Mouse (Mus musculus): ENCODE data around the gene Vdr. TPM values are rescaled to one million over a fixed set of nuclear protein-coding genes. Genes with fewer than 3 reads are reported as not detected.
A peak's percentile ranks its signal among the peaks of the same experiment; 100 is the strongest.

Gene Vdr
- total RNA-seq, 2 experiments from 2014 or later = 6.3 to 21.2 TPM

- DNase-seq (ENCODE audit: low spot score in 2 of 2) = peak; percentile 80 to 83
Measured at GRCm38 (mm10) chr15:97849116-97849911, 61.1 kb downstream of the Vdr start.

GRCm38 (mm10) chr15:97847866-97848265, 62.6 kb downstream of the Vdr start:
- DNase-seq (ENCODE audit: low spot score in 2 of 2) = no peak

GRCm38 (mm10) chr15:97847285-97847684, 63.1 kb downstream of the Vdr start:
- no peak for DNase-seq (ENCODE audit: low spot score in 2 of 2)

- no peak for DNase-seq (ENCODE audit: low spot score in 2 of 2)
Measured at GRCm38 (mm10) chr15:97846121-97846882, 64.1 kb downstream of the Vdr start.

- no peak for DNase-seq (ENCODE audit: low spot score in 2 of 2)
Measured at GRCm38 (mm10) chr15:97844037-97845034, 66.1 kb downstream of the Vdr start, which contains the start of gene Hdac7. Hdac7 (minus strand) TSS chr15:97844502.

GRCm38 (mm10) chr15:97843247-97843651, 67.2 kb downstream of the Vdr start:
- no peak for DNase-seq (ENCODE audit: low spot score in 2 of 2)

GRCm38 (mm10) chr15:97842058-97842457, 68.4 kb downstream of the Vdr start:
- DNase-seq (ENCODE audit: low spot score in 2 of 2) = no peak

- DNase-seq (ENCODE audit: low spot score in 2 of 2) = no peak
Measured at GRCm38 (mm10) chr15:97841383-97841782, 69.0 kb downstream of the Vdr start.

- no peak for DNase-seq (ENCODE audit: low spot score in 2 of 2)
Measured at GRCm38 (mm10) chr15:97840781-97841180, 69.6 kb downstream of the Vdr start.

GRCm38 (mm10) chr15:97839991-97840455, 70.4 kb downstream of the Vdr start:
- peak in 1 of 2 experiments; percentile 51 for DNase-seq (ENCODE audit: low spot score in 2 of 2)

- no peak for DNase-seq (ENCODE audit: low spot score in 2 of 2)
Measured at GRCm38 (mm10) chr15:97839473-97839872, 71.0 kb downstream of the Vdr start.

GRCm38 (mm10) chr15:97839012-97839411, 71.4 kb downstream of the Vdr start:
- DNase-seq (ENCODE audit: low spot score in 2 of 2) = no peak

- no peak for DNase-seq (ENCODE audit: low spot score in 2 of 2)
Measured at GRCm38 (mm10) chr15:97838395-97838794, 72.0 kb downstream of the Vdr start.

- peak in 1 of 2 experiments; percentile 21 for DNase-seq (ENCODE audit: low spot score in 2 of 2)
Measured at GRCm38 (mm10) chr15:97837491-97838061, 72.9 kb downstream of the Vdr start.

- no peak for DNase-seq (ENCODE audit: low spot score in 2 of 2)
Measured at GRCm38 (mm10) chr15:97836894-97837247, 73.6 kb downstream of the Vdr start.

- no peak for DNase-seq (ENCODE audit: low spot score in 2 of 2)
Measured at GRCm38 (mm10) chr15:97836153-97836893, 74.1 kb downstream of the Vdr start.

- DNase-seq (ENCODE audit: low spot score in 2 of 2) = no peak
Measured at GRCm38 (mm10) chr15:97832764-97833479, 77.5 kb downstream of the Vdr start.

GRCm38 (mm10) chr15:97831987-97832640, 78.3 kb downstream of the Vdr start:
- no peak for DNase-seq (ENCODE audit: low spot score in 2 of 2)
